Mouse (Mus musculus): ENCODE results near the gene Txnrd3.

Gene Txnrd3

GRCm38 (mm10) chr6:89658342-89658741, 14.6 kb downstream of the Txnrd3 start:
- no peak for DNase-seq (ENCODE audit: low spot score)

- DNase-seq (ENCODE audit: low spot score), result no peak
Measured at GRCm38 (mm10) chr6:89658931-89659330, 15.1 kb downstream of the Txnrd3 start.

- peak; percentile 66 for DNase-seq (ENCODE audit: low spot score)
Measured at GRCm38 (mm10) chr6:89659692-89660423, 16.1 kb downstream of the Txnrd3 start.

GRCm38 (mm10) chr6:89660490-89660889, 16.7 kb downstream of the Txnrd3 start:
- DNase-seq (ENCODE audit: low spot score), result no peak

GRCm38 (mm10) chr6:89662521-89662920, 18.7 kb downstream of the Txnrd3 start:
- DNase-seq (ENCODE audit: low spot score), result no peak

GRCm38 (mm10) chr6:89665155-89665554, 21.4 kb downstream of the Txnrd3 start:
- no peak for DNase-seq (ENCODE audit: low spot score)

GRCm38 (mm10) chr6:89665667-89666066, 21.9 kb downstream of the Txnrd3 start:
- DNase-seq (ENCODE audit: low spot score), result peak; percentile 13

GRCm38 (mm10) chr6:89666976-89667375, 23.2 kb downstream of the Txnrd3 start:
- no peak for DNase-seq (ENCODE audit: low spot score)

- DNase-seq (ENCODE audit: low spot score), result peak; percentile 30
Measured at GRCm38 (mm10) chr6:89669556-89669955, 25.8 kb downstream of the Txnrd3 start.

GRCm38 (mm10) chr6:89671431-89671830, 27.6 kb downstream of the Txnrd3 start:
- DNase-seq (ENCODE audit: low spot score), result peak; percentile 25

- DNase-seq (ENCODE audit: low spot score), result no peak
Measured at GRCm38 (mm10) chr6:89672641-89673040, 28.9 kb downstream of the Txnrd3 start.

- DNase-seq (ENCODE audit: low spot score), result peak; percentile 37
Measured at GRCm38 (mm10) chr6:89673135-89673780, 29.5 kb downstream of the Txnrd3 start.

GRCm38 (mm10) chr6:89678522-89678921, 34.7 kb downstream of the Txnrd3 start:
- no peak for DNase-seq (ENCODE audit: low spot score)

GRCm38 (mm10) chr6:89679291-89679835, 35.6 kb downstream of the Txnrd3 start:
- DNase-seq (ENCODE audit: low spot score), result peak; percentile 76

- DNase-seq (ENCODE audit: low spot score), result peak; percentile 90
Measured at GRCm38 (mm10) chr6:89680155-89680554, 36.4 kb downstream of the Txnrd3 start.

GRCm38 (mm10) chr6:89684231-89684630, 40.4 kb downstream of the Txnrd3 start:
- no peak for DNase-seq (ENCODE audit: low spot score)

GRCm38 (mm10) chr6:89687100-89687499, 43.3 kb downstream of the Txnrd3 start:
- no peak for DNase-seq (ENCODE audit: low spot score)

- DNase-seq (ENCODE audit: low spot score), result no peak
Measured at GRCm38 (mm10) chr6:89706624-89707023, 62.8 kb downstream of the Txnrd3 start.

- no peak for DNase-seq (ENCODE audit: low spot score)
Measured at GRCm38 (mm10) chr6:89707240-89707639, 63.5 kb downstream of the Txnrd3 start, which contains the start of gene Vmn1r40. Gene Vmn1r40 (plus strand): TSS chr6:89707540.

- DNase-seq (ENCODE audit: low spot score), result no peak
Measured at GRCm38 (mm10) chr6:89718051-89718450, 74.3 kb downstream of the Txnrd3 start.
